Mouse (Mus musculus): ENCODE results near the gene Gemin5.

DNA sequence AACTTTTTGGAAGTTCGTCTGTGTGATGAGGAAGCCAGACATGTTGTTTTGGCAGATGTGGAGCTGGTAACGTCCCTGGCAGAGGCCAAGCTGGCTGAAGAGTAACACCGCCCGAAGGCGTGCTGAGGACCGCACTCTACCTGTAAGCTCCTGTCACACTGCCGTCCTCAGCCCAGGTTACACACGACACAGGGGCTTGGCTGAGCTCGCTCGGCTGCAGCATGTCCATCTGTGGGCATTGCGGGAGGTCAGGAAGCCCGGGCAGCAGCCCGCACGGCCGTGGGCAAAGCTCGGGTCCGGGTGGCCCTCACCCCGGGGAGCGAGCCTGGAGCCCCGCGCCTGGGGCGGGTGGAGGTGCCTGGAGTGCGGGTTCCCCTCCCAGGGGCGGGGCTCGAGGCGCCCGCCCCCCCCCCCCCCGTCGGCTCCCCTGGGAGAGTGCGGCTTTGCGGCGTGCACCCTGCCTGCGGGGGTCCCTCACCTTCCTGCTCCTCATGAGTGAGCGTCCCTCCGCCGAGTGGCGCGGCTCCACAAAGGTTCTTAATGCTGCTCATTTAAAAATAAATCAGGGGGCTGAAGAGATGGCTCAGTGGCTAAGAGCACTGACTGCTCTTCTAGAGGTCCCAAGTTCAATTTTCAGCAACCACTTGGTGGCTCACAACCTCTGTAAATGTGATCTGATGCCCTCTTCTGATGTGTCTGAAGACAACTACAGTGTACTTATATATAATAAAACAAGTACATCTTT, 70.5 kb downstream of the Gemin5 start:
- TF ChIP-seq POLR2A (IDR thresholded peaks at IDR 0.05; ENCODE audit: low read depth, low read length) (no peak), CTCF (IDR thresholded peaks at IDR 0.05; ENCODE audit: extremely low read depth, insufficient read length, insufficient replicate concordance, low read depth, low read length) (no peak)

Measured in small intestine, adult 2 months (tissue).